Mouse (Mus musculus) spleen, adult 2 months (tissue): Measurements from ENCODE around the gene Wdr26. TPM values are rescaled to one million over a fixed set of nuclear protein-coding genes. Genes with fewer than 3 reads are reported as not detected.

Experiments
- DNase-seq, 2 experiments: peaks; one replicate each; pipeline versions ENCODE4 v3.0.0 to v3.0.0-alpha.2; 2012 to 2021; ENCODE audit warnings: low spot score in 2 of 2, low read depth in 1 of 2
- H3K27ac ChIP-seq: fragments of 200-500 bp; 2 replicates; pipeline ENCODE4 v1.5.1; 2012; ENCODE audit warnings: low read length, inconsistent platforms; ENCODE audit not compliant: insufficient read depth
- H3K27me3 ChIP-seq: fragments of 200-500 bp; 2 replicates; pipeline ENCODE4 v1.6.1; 2012; ENCODE audit warnings: mild to moderate bottlenecking, moderate library complexity, low read length, inconsistent platforms; ENCODE audit not compliant: control insufficient read depth, insufficient read depth
- H3K36me3 ChIP-seq: fragments of 200-500 bp; 2 replicates; pipeline ENCODE4 v1.6.1; 2012; ENCODE audit warnings: mild to moderate bottlenecking, low read length, inconsistent platforms; ENCODE audit not compliant: control insufficient read depth, insufficient read depth
- H3K4me1 ChIP-seq: fragments of 200-500 bp; 2 replicates; pipeline ENCODE4 v1.6.1; 2011; ENCODE audit warnings: inconsistent platforms; ENCODE audit not compliant: control insufficient read depth, insufficient read depth, insufficient read length
- H3K4me3 ChIP-seq: fragments of 200-500 bp; 2 replicates; pipeline ENCODE4 v1.5.1; 2011; ENCODE audit warnings: mild to moderate bottlenecking, inconsistent platforms; ENCODE audit not compliant: insufficient read depth, insufficient read length; ENCODE audit errors: extremely low read depth
- CTCF ChIP-seq: fragments of 200-500 bp; IDR thresholded peaks from 2 replicates; pipeline ENCODE4 v1.5.1; 2011; ENCODE audit warnings: mild to moderate bottlenecking, inconsistent platforms; ENCODE audit not compliant: insufficient read depth, insufficient read length, insufficient replicate concordance; ENCODE audit errors: extremely low read depth
- POLR2A ChIP-seq: fragments of 200-500 bp; IDR thresholded peaks from 2 replicates; pipeline ENCODE4 v1.6.1; 2011; ENCODE audit warnings: low read depth, low read length, inconsistent platforms
- WGBS: fragments of 180-500 bp; shearing (Covaris S2); methylation state at CpG from one replicate; pipeline ENCODE4 v1.1.7; 2018; 5-methylcytosine and 5-hydroxymethylcytosine counted together
- polyA plus RNA-seq: library from polyadenylated mRNA; depleted of rRNA; stranded (reverse); fragments of >200 nt; gene quantifications from 2 replicates; pipeline ENCODE4 v1.2.3, GENCODE M21; 2012; rRNA removed

The Wdr26 gene
- polyA plus RNA-seq, result 36.3 and 37.2 TPM in 2 replicates

- Histone ChIP-seq H3K27me3 (no peaks in the 10 kb centered on the region), H3K36me3 (peaks cover 3% of the 10 kb centered on the region), H3K27ac (peak within 1 kb of the TSS; percentile 96), H3K4me3 (peak within 1 kb of the TSS; percentile 73), H3K4me1 (peaks cover 13% of the 10 kb centered on the region)
- peak; percentile 65 to 83 for DNase-seq
- WGBS, result under 1% methylated on average over 51 of the region's 54 CpGs
- TF ChIP-seq CTCF, result 0 out of 2 replicates have a peak, but pooled peaks have one; percentile 5
- TF ChIP-seq POLR2A, result peak; percentile 73; the same call in 1 of the 2 replicates
Measured at GRCm38 (mm10) chr1:181211920-181212633, at the start of gene Wdr26. Gene Wdr26, minus strand, starts transcription at chr1:181212001.

DNA sequence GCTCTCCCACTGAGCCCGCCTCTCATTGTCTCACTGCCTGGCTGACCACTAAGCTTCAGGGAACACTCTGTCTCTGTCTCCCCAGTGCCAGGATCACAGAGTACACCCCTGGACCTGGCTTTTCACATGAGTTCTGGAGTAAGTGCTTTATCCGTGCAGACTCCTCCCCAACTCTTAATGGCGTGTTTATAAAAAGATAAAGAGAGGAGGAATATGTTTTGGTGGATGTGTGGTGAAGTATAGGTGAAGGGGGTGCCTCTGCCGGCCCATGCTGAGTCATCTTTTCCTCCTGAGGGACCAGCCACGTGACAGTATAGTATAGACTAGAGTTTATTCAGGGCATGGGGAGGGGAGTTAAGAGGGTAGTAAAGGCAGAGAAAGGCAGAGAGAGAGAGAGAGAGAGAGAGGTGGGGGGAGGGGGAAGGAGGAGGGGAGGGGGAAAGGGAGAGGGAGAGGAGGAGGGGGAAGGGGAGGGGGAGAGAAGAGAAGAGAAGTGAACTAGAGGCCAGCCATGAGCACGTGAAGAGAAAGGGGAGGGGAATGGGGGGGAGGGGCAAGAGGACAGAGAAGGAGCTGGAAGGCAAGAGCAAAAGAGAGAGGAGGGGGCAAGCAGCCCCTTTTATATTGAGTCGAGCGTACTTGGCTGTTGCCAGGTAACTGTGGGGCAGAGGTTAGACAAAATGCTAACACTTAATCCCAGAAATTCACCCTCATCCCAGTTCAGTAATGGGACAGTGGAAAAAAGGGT, 49.3 kb upstream of the Wdr26 start:
- Histone ChIP-seq H3K4me1 (peaks cover 31% of the 10 kb centered on the region), H3K36me3 (no peaks in the 10 kb centered on the region), H3K27ac (peak overlapping the region; percentile 53), H3K4me3 (no peak overlapping the region), H3K27me3 (no peaks in the 10 kb centered on the region)
- no peak for DNase-seq
- no peak for TF ChIP-seq POLR2A
- no peak for TF ChIP-seq CTCF
- 43% methylated on average over 8 of the region's 8 CpGs for WGBS

DNA sequence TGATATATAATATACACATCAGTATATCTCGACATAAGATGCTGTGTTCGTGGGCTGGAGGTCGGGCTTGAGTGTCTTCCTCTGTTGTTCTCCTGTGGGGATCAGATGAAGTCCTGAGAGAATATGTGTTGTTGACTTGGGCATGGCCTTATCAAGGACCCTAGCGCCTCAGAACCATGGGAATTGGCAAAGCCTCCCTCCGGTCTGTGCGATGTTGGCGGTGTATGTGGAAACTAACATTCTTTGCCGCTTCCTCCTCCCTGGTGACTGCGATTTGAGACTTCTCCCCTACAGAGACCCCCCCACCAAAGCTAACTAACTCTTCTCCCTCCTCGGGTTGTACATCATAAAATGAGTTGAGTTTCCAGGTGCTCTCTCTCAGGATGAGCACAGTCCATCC, 48.6 kb upstream of the Wdr26 start:
- DNase-seq, result no peak
- Histone ChIP-seq H3K4me3 (no peak overlapping the region), H3K36me3 (no peaks in the 10 kb centered on the region), H3K27ac (peak overlapping the region; percentile 53), H3K4me1 (peaks cover 36% of the 10 kb centered on the region), H3K27me3 (no peaks in the 10 kb centered on the region)
- 90% methylated on average over 10 of the region's 10 CpGs for WGBS
- TF ChIP-seq CTCF, result no peak
- no peak for TF ChIP-seq POLR2A

DNA sequence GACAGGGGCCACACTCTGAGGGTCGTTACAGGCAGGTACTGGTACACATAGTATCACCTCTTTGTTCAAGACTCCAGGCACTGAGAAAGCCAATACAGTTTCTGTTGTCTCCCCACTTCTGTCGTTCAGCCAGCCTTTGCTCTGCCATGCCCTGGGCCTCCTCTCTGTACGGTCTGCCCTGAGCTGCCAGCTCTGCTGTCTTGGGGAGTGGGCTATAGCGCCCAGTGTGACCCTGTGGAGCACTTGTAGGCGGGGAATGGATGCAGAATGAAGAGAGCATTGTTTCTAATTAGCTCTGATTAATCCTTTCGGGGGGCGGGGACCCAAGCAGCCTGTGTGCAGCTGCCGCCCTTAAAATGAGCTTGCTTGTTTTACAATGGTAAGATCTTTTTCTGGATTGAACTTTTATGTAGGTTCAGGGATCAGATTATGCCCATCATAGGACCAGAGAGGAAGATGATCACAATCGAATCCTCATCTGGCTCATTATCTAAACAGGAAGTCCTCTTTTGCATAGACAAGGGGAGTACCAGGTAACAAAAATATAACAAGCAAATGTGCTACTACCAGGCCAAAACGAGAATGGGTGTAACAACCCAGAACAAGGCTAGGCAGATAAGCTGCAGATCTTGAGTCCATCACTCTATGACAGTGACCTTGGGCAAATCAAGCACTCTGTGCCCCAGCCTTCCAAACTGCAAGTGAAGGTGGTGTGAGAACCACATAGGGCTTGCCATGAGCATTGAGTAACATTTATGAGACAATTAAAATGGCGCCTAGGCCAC, 48.0 kb upstream of the Wdr26 start:
- H3K27ac ChIP-seq, result peak overlapping the region; percentile 53
- no peaks in the 10 kb centered on the region for H3K27me3 ChIP-seq
- no peak overlapping the region for H3K4me3 ChIP-seq
- H3K36me3 ChIP-seq, result no peaks in the 10 kb centered on the region
- H3K4me1 ChIP-seq, result peaks cover 37% of the 10 kb centered on the region
- no peak for DNase-seq
- 79% methylated on average over 11 of the region's 11 CpGs for WGBS
- TF ChIP-seq CTCF (no peak), POLR2A (no peak)

- peaks cover 37% of the 10 kb centered on the region for H3K4me1 ChIP-seq
- no peak for DNase-seq
- H3K36me3 ChIP-seq, result no peaks in the 10 kb centered on the region
- H3K27me3 ChIP-seq, result no peaks in the 10 kb centered on the region
- no peak overlapping the region for H3K4me3 ChIP-seq
- TF ChIP-seq CTCF, result no peak
- TF ChIP-seq POLR2A, result no peak
- 80% methylated on average over 5 of the region's 5 CpGs for WGBS
- no peak overlapping the region for H3K27ac ChIP-seq
Measured at GRCm38 (mm10) chr1:181259056-181259455, 47.3 kb upstream of the Wdr26 start.

- DNase-seq, result no peak
- Histone ChIP-seq H3K36me3 (no peaks in the 10 kb centered on the region), H3K4me3 (no peak overlapping the region), H3K27ac (peak overlapping the region; percentile 20; the same call in 1 of the 2 replicates), H3K27me3 (no peaks in the 10 kb centered on the region), H3K4me1 (peaks cover 37% of the 10 kb centered on the region)
- 91% methylated on average over 5 of the region's 5 CpGs for WGBS
- TF ChIP-seq CTCF (no peak), POLR2A (no peak)
Measured at GRCm38 (mm10) chr1:181258616-181259015, 46.8 kb upstream of the Wdr26 start.
